Mouse (Mus musculus) hindbrain, embryonic 14.5 days (tissue): ENCODE measurements around the gene Fxyd1. TPM values are rescaled to one million over a fixed set of nuclear protein-coding genes. Genes with fewer than 3 reads are reported as not detected.

Experiments used
- ATAC-seq: fragments of 200-750 bp; cut with Nextera tagmentation; 2 replicates; pipeline ENCODE4 v1.8.0; 2017; ENCODE audit warnings: moderate number of reproducible peaks, mild to moderate bottlenecking, moderate TSS enrichment, moderate library complexity; ENCODE audit not compliant: low FRiP score
- DNase-seq: peaks from one replicate; pipeline ENCODE4 v3.0.0-alpha.2; 2015; ENCODE audit warnings: low spot score
- H3K27ac ChIP-seq: fragments of 300-500 bp; sonication (generic); 2 replicates; pipeline ENCODE4 v1.5.1; 2014; ENCODE audit warnings: mild to moderate bottlenecking, moderate library complexity
- H3K27me3 ChIP-seq: fragments of 300-500 bp; sonication (generic); 2 replicates; pipeline ENCODE4 v1.6.1; 2014; ENCODE audit warnings: mild to moderate bottlenecking, low read length, mixed read lengths; ENCODE audit not compliant: control insufficient read depth, insufficient read depth
- H3K36me3 ChIP-seq: fragments of 300-500 bp; sonication (generic); replicated peaks from 2 replicates; pipeline ENCODE4 v1.6.1; 2014; ENCODE audit not compliant: control insufficient read depth, insufficient read depth
- H3K4me1 ChIP-seq: fragments of 300-500 bp; sonication (generic); replicated peaks from 2 replicates; pipeline ENCODE4 v1.6.1; 2014; ENCODE audit warnings: antibody characterized with exemption, low read length, mixed read lengths; ENCODE audit not compliant: control insufficient read depth, insufficient read depth
- H3K4me2 ChIP-seq: fragments of 300-500 bp; sonication (generic); replicated peaks from 2 replicates; pipeline ENCODE4 v1.6.1; 2014; ENCODE audit warnings: mild to moderate bottlenecking, moderate library complexity
- H3K4me3 ChIP-seq: fragments of 300-500 bp; sonication (generic); replicated peaks from 2 replicates; pipeline ENCODE4 v1.5.1; 2014; ENCODE audit warnings: mild to moderate bottlenecking, low read length
- H3K9ac ChIP-seq: fragments of 300-500 bp; sonication (generic); 2 replicates; pipeline ENCODE4 v1.6.1; 2014
- H3K9me3 ChIP-seq: fragments of 300-500 bp; sonication (generic); 2 replicates; pipeline ENCODE4 v1.6.1; 2016; ENCODE audit warnings: low read length; ENCODE audit not compliant: control insufficient read depth
- WGBS: fragments of 180-500 bp; shearing (Covaris S2); extraction: QIAGEN DNeasy Blood & Tissue Kit; methylation state at CpG from one replicate; pipeline ENCODE4 v1.1.7; 2014; 5-methylcytosine and 5-hydroxymethylcytosine counted together
- polyA plus RNA-seq: library from polyadenylated mRNA; unstranded; fragments of >200 nt; fragmentation: Nextera tagmentation; extraction: Ambion mirVana; gene quantifications from 2 replicates; pipeline ENCODE4 v1.2.1, GENCODE M21; 2014

Gene Fxyd1
- polyA plus RNA-seq, 1 experiment from 2014 or later, result 59.0 TPM

- Histone ChIP-seq H3K4me1 (0 out of 2 replicates have a peak, but pooled peaks cover 4% of the 10 kb centered on the region), H3K4me2 (no peak overlapping the region), H3K9me3 (no peaks in the 10 kb centered on the region), H3K27me3 (no peaks in the 10 kb centered on the region), H3K4me3 (no peak overlapping the region), H3K36me3 (no peaks in the 10 kb centered on the region), H3K27ac (no peak overlapping the region), H3K9ac (no peak overlapping the region)
- ATAC-seq (no peak), DNase-seq (no peak)
- 56% methylated on average over 1 of the region's 1 CpGs for WGBS
These were observed 24.1 kb upstream of the Fxyd1 start for GRCm38 (mm10) chr7:31081106-31081505.

- Histone ChIP-seq H3K4me1 (0 out of 2 replicates have a peak, but pooled peaks cover 4% of the 10 kb centered on the region), H3K4me3 (no peak overlapping the region), H3K27ac (no peak overlapping the region), H3K27me3 (no peaks in the 10 kb centered on the region), H3K36me3 (no peaks in the 10 kb centered on the region), H3K9ac (no peak overlapping the region), H3K9me3 (no peaks in the 10 kb centered on the region), H3K4me2 (no peak overlapping the region)
- 38% methylated on average over 3 of the region's 3 CpGs for WGBS
- no peak for ATAC-seq
- no peak for DNase-seq
These were observed 23.6 kb upstream of the Fxyd1 start for GRCm38 (mm10) chr7:31080611-31081010.

GRCm38 (mm10) chr7:31079670-31080069 lies 22.7 kb upstream of the Fxyd1 start:
- 91% methylated on average over 8 of the region's 8 CpGs for WGBS
- H3K4me2 ChIP-seq, result no peak overlapping the region
- 0 out of 2 replicates have a peak, but pooled peaks cover 4% of the 10 kb centered on the region for H3K4me1 ChIP-seq
- no peak for DNase-seq
- H3K9ac ChIP-seq, result no peak overlapping the region
- H3K36me3 ChIP-seq, result no peaks in the 10 kb centered on the region
- H3K9me3 ChIP-seq, result no peaks in the 10 kb centered on the region
- no peak for ATAC-seq
- H3K27ac ChIP-seq, result no peak overlapping the region
- H3K4me3 ChIP-seq, result no peak overlapping the region
- H3K27me3 ChIP-seq, result no peaks in the 10 kb centered on the region

GRCm38 (mm10) chr7:31077885-31078445 lies 21.0 kb upstream of the Fxyd1 start:
- Histone ChIP-seq H3K36me3 (no peaks in the 10 kb centered on the region), H3K4me2 (no peak overlapping the region), H3K4me3 (no peak overlapping the region), H3K27me3 (no peaks in the 10 kb centered on the region), H3K9ac (no peak overlapping the region), H3K9me3 (no peaks in the 10 kb centered on the region), H3K27ac (no peak overlapping the region), H3K4me1 (0 out of 2 replicates have a peak, but pooled peaks cover 1% of the 10 kb centered on the region)
- DNase-seq, result peak; percentile 75
- ATAC-seq, result 0 out of 2 replicates have a peak, but pooled peaks have one; percentile 32
- 48% methylated on average over 5 of the region's 5 CpGs for WGBS

- DNase-seq, result no peak
These were observed 20.5 kb upstream of the Fxyd1 start for GRCm38 (mm10) chr7:31077470-31077869.

GRCm38 (mm10) chr7:31076492-31076891 lies 19.5 kb upstream of the Fxyd1 start, which contains the start of gene Fxyd3:
TSS of gene Fxyd3 (minus strand) at chr7:31076704.
- no peak for ATAC-seq

More at GRCm38 (mm10) chr7:31077470-31077869, 20.5 kb upstream of the Fxyd1 start:
- Histone ChIP-seq H3K27me3 (no peaks in the 10 kb centered on the region), H3K4me1 (no peaks in the 10 kb centered on the region), H3K9me3 (no peaks in the 10 kb centered on the region), H3K4me3 (no peak overlapping the region), H3K27ac (no peak overlapping the region), H3K36me3 (no peaks in the 10 kb centered on the region), H3K4me2 (no peak overlapping the region), H3K9ac (no peak overlapping the region)
- peak; percentile 55; the same call in 1 of the 2 replicates for ATAC-seq
- 49% methylated on average over 6 of the region's 6 CpGs for WGBS

GRCm38 (mm10) chr7:31074713-31075069 lies 17.7 kb upstream of the Fxyd1 start:
- Histone ChIP-seq H3K9ac (no peak overlapping the region), H3K36me3 (no peaks in the 10 kb centered on the region), H3K27ac (no peak overlapping the region), H3K4me3 (no peak overlapping the region), H3K9me3 (no peaks in the 10 kb centered on the region), H3K27me3 (no peaks in the 10 kb centered on the region), H3K4me1 (no peaks in the 10 kb centered on the region), H3K4me2 (no peak overlapping the region)
- 75% methylated on average over 5 of the region's 5 CpGs for WGBS
- ATAC-seq, result no peak
- no peak for DNase-seq

More at GRCm38 (mm10) chr7:31076492-31076891, 19.5 kb upstream of the Fxyd1 start, which contains the start of gene Fxyd3:
- no peak within 1 kb of the TSS for H3K4me3 ChIP-seq
- DNase-seq, result no peak
- 71% methylated on average over 5 of the region's 5 CpGs for WGBS
- H3K27me3 ChIP-seq, result no peaks in the 10 kb centered on the region
- H3K36me3 ChIP-seq, result no peaks in the 10 kb centered on the region
- H3K4me1 ChIP-seq, result no peaks in the 10 kb centered on the region
- H3K4me2 ChIP-seq, result no peak within 1 kb of the TSS
- H3K9me3 ChIP-seq, result no peaks in the 10 kb centered on the region
- H3K27ac ChIP-seq, result no peak within 1 kb of the TSS
- H3K9ac ChIP-seq, result no peak within 1 kb of the TSS

- no peaks in the 10 kb centered on the region for H3K9me3 ChIP-seq
- ATAC-seq (no peak), DNase-seq (no peak)
- H3K4me1 ChIP-seq, result no peaks in the 10 kb centered on the region
- H3K4me3 ChIP-seq, result no peak overlapping the region
- H3K27me3 ChIP-seq, result no peaks in the 10 kb centered on the region
- WGBS, result 57% methylated on average over 7 of the region's 7 CpGs
- no peak overlapping the region for H3K27ac ChIP-seq
- no peaks in the 10 kb centered on the region for H3K36me3 ChIP-seq
- H3K4me2 ChIP-seq, result no peak overlapping the region
- H3K9ac ChIP-seq, result no peak overlapping the region
These were observed 17.2 kb upstream of the Fxyd1 start for GRCm38 (mm10) chr7:31074061-31074712.

GRCm38 (mm10) chr7:31073546-31073945 lies 16.5 kb upstream of the Fxyd1 start:
- ATAC-seq (no peak), DNase-seq (no peak)
- Histone ChIP-seq H3K36me3 (no peaks in the 10 kb centered on the region), H3K9me3 (no peaks in the 10 kb centered on the region), H3K4me1 (no peaks in the 10 kb centered on the region), H3K27ac (no peak overlapping the region), H3K4me2 (no peak overlapping the region), H3K4me3 (no peak overlapping the region), H3K27me3 (no peaks in the 10 kb centered on the region), H3K9ac (no peak overlapping the region)
